Mouse (Mus musculus): ENCODE data around the gene Serpina3a.

Gene Serpina3a

GRCm38 (mm10) chr12:104143286-104143685 is 30.8 kb downstream of the Serpina3a start:
- no peak for DNase-seq (ENCODE audit: low read depth)

- no peak for DNase-seq (ENCODE audit: low read depth)
Measured at GRCm38 (mm10) chr12:104145571-104145970, 33.0 kb downstream of the Serpina3a start.

GRCm38 (mm10) chr12:104151989-104152388 is 39.5 kb downstream of the Serpina3a start:
- no peak for DNase-seq (ENCODE audit: low read depth)

GRCm38 (mm10) chr12:104153041-104153645 is 40.6 kb downstream of the Serpina3a start:
- no peak for DNase-seq (ENCODE audit: low read depth)

GRCm38 (mm10) chr12:104153656-104154055 is 41.1 kb downstream of the Serpina3a start, which contains the start of gene Serpina3c:
TSS of gene Serpina3c (minus strand) at chr12:104153870.
- DNase-seq (ENCODE audit: low read depth): no peak
